Comparison of ENCODE assay signal across 30 mouse cellular contexts in the genomic region with DNA sequence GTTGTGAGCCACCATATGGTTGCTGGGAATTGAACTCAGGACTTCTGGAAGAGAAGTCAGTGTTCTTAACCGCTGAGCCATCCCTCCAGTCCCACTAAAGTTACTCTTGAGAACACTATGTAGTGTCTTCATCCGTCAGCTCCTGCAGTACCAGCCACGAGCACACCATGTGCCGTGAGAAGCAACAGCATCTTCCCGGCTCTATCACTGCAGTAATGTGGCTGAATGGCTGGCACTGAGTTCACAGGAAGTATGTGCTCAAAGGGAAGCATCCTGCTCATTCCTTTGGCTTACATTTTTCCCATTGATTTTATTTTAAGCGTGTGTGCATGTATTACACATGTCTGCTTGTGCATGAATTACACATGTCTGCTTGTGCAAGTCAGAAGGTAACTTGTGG. TPM values are rescaled to one million over a fixed set of nuclear protein-coding genes. Genes with fewer than 3 reads are reported as not detected.
A peak's percentile ranks its signal among the peaks of the same experiment; 100 is the strongest.
DNase-seq lines count a peak whose midpoint lies in the region; ATAC-seq and TF ChIP-seq lines count a peak whose summit lies in the region.
"Had no signal": no experiment of that assay in that cellular context is flagged by ENCODE, and none has a peak within 500 bp of the region (broad histone marks: within the 10 kb centered on the region; RNA-seq: fewer than 3 reads in every experiment).

No protein-coding gene starts in this region.

- intact Hi-C loops in heart, adult 2 months (cut with DNase I): no loop called here

- WGBS in heart, adult 2 months: 54% methylated on average over 6 of the region's 6 CpGs
- WGBS in liver, embryonic 15.5 days (ENCODE audit: insufficient replicate concordance): 83% methylated on average over 6 of the region's 6 CpGs
- 90% methylated on average over 6 of the region's 6 CpGs for WGBS in liver, embryonic 11.5 days

- DNase-seq in heart, adult 2 months: no peak
- DNase-seq in heart, postnatal 4 days: no peak
- DNase-seq in liver, embryonic 11.5 days (ENCODE audit: low spot score): no peak
- DNase-seq in lung, postnatal 36 days: peak; percentile 44
- no peak for DNase-seq in lung, postnatal 4 days
- DNase-seq: adrenal gland, postnatal 10 days; adrenal gland, postnatal 36 days; B cell, adult 2 months; cerebellum, adult 11 months; cerebellum, adult 2 months; cerebellum, adult 9-11 months; cerebellum, postnatal 25 days; forebrain, postnatal 0 days; gastrocnemius, adult 2 months; gastrocnemius, postnatal 25 days; heart, postnatal 10 days; heart, postnatal 36 days had no signal

- H3K9me3 ChIP-seq in liver, embryonic 15.5 days (replicated peaks): no peaks in the 10 kb centered on the region
- H3K9me3 ChIP-seq in liver, embryonic 11.5 days (ENCODE audit: control insufficient read depth, low read length): no peaks in the 10 kb centered on the region
- H3K9me3 ChIP-seq: embryonic facial prominence, embryonic 12.5 days; embryonic facial prominence, embryonic 15.5 days; G1E; heart, embryonic 12.5 days; heart, embryonic 15.5 days had no signal

- peaks cover 18% of the 10 kb centered on the region for H3K4me1 ChIP-seq in heart, adult 2 months (ENCODE audit: control insufficient read depth, insufficient read depth, low read length)
- H3K4me1 ChIP-seq in liver, embryonic 15.5 days (replicated peaks): peaks cover 57% of the 10 kb centered on the region
- H3K4me1 ChIP-seq in liver, embryonic 11.5 days (replicated peaks; ENCODE audit: control insufficient read depth, insufficient read depth, low read length): peaks cover 24% of the 10 kb centered on the region
- H3K4me1 ChIP-seq: embryonic facial prominence, embryonic 12.5 days; embryonic facial prominence, embryonic 15.5 days had no signal

- H3K36me3 ChIP-seq in heart, adult 2 months (ENCODE audit: control insufficient read depth, insufficient read depth, low read length): no peaks in the 10 kb centered on the region
- H3K36me3 ChIP-seq in liver, embryonic 15.5 days (replicated peaks): peaks cover 80% of the 10 kb centered on the region
- peaks cover 12% of the 10 kb centered on the region for H3K36me3 ChIP-seq in liver, embryonic 11.5 days (ENCODE audit: control insufficient read depth, insufficient read depth, low read length)

- TF ChIP-seq CTCF in heart, adult 2 months (IDR thresholded peaks at IDR 0.05): no peak

- H3K79me2 ChIP-seq in heart, adult 2 months (replicated peaks; ENCODE audit: control insufficient read depth, insufficient read depth, low read length): no peaks in the 10 kb centered on the region

- TF ChIP-seq POLR2A in heart, adult 2 months (IDR thresholded peaks at IDR 0.05; ENCODE audit: insufficient read depth, low read depth, low read length): no peak

- ATAC-seq in liver, embryonic 15.5 days (ENCODE audit: insufficient read depth): no peak
- ATAC-seq in liver, embryonic 11.5 days (replicated peaks; ENCODE audit: low FRiP score): no peak
- ATAC-seq: forebrain, embryonic 14.5 days; forebrain, postnatal 0 days; hindbrain, postnatal 0 days; inflammation-experienced regulatory T-cells, adult 6 months; Patski had no signal

- peak overlapping the region; percentile 66 for H3K27ac ChIP-seq in heart, adult 2 months
- H3K27ac ChIP-seq in liver, embryonic 15.5 days (replicated peaks): peak overlapping the region; percentile 43
- no peak overlapping the region for H3K27ac ChIP-seq in liver, embryonic 11.5 days (ENCODE audit: low read depth, low read length)
- H3K27ac ChIP-seq: embryonic facial prominence, embryonic 12.5 days; embryonic facial prominence, embryonic 15.5 days; heart, embryonic 15.5 days; hindbrain, embryonic 14.5 days; hindbrain, postnatal 0 days had no signal

- TF ChIP-seq EP300 in heart, adult 2 months (IDR thresholded peaks at IDR 0.05; ENCODE audit: insufficient read depth, low read depth, low read length): no peak

- no peak overlapping the region for H3K9ac ChIP-seq in heart, adult 2 months (ENCODE audit: low read depth, low read length)
- H3K9ac ChIP-seq in liver, embryonic 15.5 days: no peak overlapping the region
- H3K9ac ChIP-seq in liver, embryonic 11.5 days (ENCODE audit: low read depth, low read length): no peak overlapping the region
- H3K9ac ChIP-seq: embryonic facial prominence, embryonic 12.5 days; embryonic facial prominence, embryonic 15.5 days; forebrain, postnatal 0 days; heart, embryonic 12.5 days; heart, embryonic 15.5 days; hindbrain, embryonic 14.5 days had no signal

- no peaks in the 10 kb centered on the region for H3K27me3 ChIP-seq in heart, adult 2 months (ENCODE audit: control insufficient read depth, insufficient read depth, low read length)
- no peaks in the 10 kb centered on the region for H3K27me3 ChIP-seq in liver, embryonic 15.5 days
- H3K27me3 ChIP-seq in liver, embryonic 11.5 days (replicated peaks; ENCODE audit: control insufficient read depth, insufficient read depth, low read length): no peaks in the 10 kb centered on the region
- H3K27me3 ChIP-seq: CH12.LX; embryonic facial prominence, embryonic 12.5 days; embryonic facial prominence, embryonic 15.5 days; heart, embryonic 12.5 days; heart, embryonic 15.5 days; Patski had no signal

- no peak overlapping the region for H3K4me2 ChIP-seq in liver, embryonic 15.5 days
- no peak overlapping the region for H3K4me2 ChIP-seq in liver, embryonic 11.5 days
- H3K4me2 ChIP-seq: embryonic facial prominence, embryonic 12.5 days; embryonic facial prominence, embryonic 15.5 days; heart, embryonic 12.5 days; heart, embryonic 15.5 days; hindbrain, embryonic 14.5 days had no signal

- H3K4me3 ChIP-seq in heart, adult 2 months: no peak overlapping the region
- H3K4me3 ChIP-seq in liver, embryonic 15.5 days (replicated peaks): no peak overlapping the region
- H3K4me3 ChIP-seq in liver, embryonic 11.5 days (ENCODE audit: low read depth, low read length): no peak overlapping the region
- H3K4me3 ChIP-seq: embryonic facial prominence, embryonic 12.5 days; embryonic facial prominence, embryonic 15.5 days; gastrocnemius, adult 2 months; heart, embryonic 12.5 days; heart, embryonic 15.5 days had no signal

RNA-seq across cellular contexts. Expression of a gene that starts 7.9 kb away (rescaled TPM):
- 10 to 100 TPM; 13.4 to 15.7 TPM for total RNA-seq in heart, adult 2 months (2021)
- polyA plus RNA-seq in heart, adult 2 months (2012; rRNA removed): 53.2 and 59.0 TPM in 2 replicates
- 10 to 100 TPM; 13.6 to 13.9 TPM for total RNA-seq in heart, postnatal 4 days (2021)
- 55.7 and 60.1 TPM in 2 replicates for polyA plus RNA-seq in liver, embryonic 15.5 days (2015; fragmentation: Nextera tagmentation; extraction: Ambion mirVana)
- 44.3 and 47.4 TPM in 2 replicates for polyA plus RNA-seq in liver, embryonic 11.5 days (2014; fragmentation: Nextera tagmentation; extraction: Ambion mirVana)

RNA-seq across cellular contexts. Expression of a gene that starts 15.4 kb away (rescaled TPM):
- total RNA-seq in heart, adult 2 months (2021): not detected
- polyA plus RNA-seq in heart, adult 2 months (2012; rRNA removed): 0.32 and 1.2 TPM in 2 replicates
- 1 to 10 TPM in 1 of 2 experiments, under 1 TPM in 1; 0.72 to 1.2 TPM for total RNA-seq in heart, postnatal 4 days (2021)
- polyA plus RNA-seq in liver, embryonic 15.5 days (2015; fragmentation: Nextera tagmentation; extraction: Ambion mirVana): 0.54 and 0.66 TPM in 2 replicates
- 2.0 TPM in 2 replicates for polyA plus RNA-seq in liver, embryonic 11.5 days (2014; fragmentation: Nextera tagmentation; extraction: Ambion mirVana)
- total RNA-seq: CH12.LX; common myeloid progenitor, adult 5-6 weeks; forebrain, postnatal 0 days; gastrocnemius, adult 2 months; gastrocnemius, postnatal 25 days had no signal
- polyA plus RNA-seq: inflammation-experienced regulatory T-cells, adult 6 months; Patski had no signal

RNA-seq across cellular contexts. Expression of a gene that starts 17.5 kb away (rescaled TPM):
- 1 to 10 TPM in 1 of 2 experiments, under 1 TPM in 1; 0.70 to 1.2 TPM for total RNA-seq in heart, adult 2 months (2021)
- 0.20 and 0.37 TPM in 2 replicates for polyA plus RNA-seq in heart, adult 2 months (2012; rRNA removed)
- total RNA-seq in heart, postnatal 4 days (2021): 10 to 100 TPM in 1 of 2 experiments, 1 to 10 TPM in 1; 7.4 to 10.5 TPM
- polyA plus RNA-seq in liver, embryonic 15.5 days (2015; fragmentation: Nextera tagmentation; extraction: Ambion mirVana): 12.6 and 14.6 TPM in 2 replicates
- 30.4 and 32.9 TPM in 2 replicates for polyA plus RNA-seq in liver, embryonic 11.5 days (2014; fragmentation: Nextera tagmentation; extraction: Ambion mirVana)

RNA-seq across cellular contexts. Expression of a gene that starts 18.2 kb away (rescaled TPM):
- total RNA-seq in heart, adult 2 months (2021): 1 to 10 TPM; 4.8 to 8.3 TPM
- polyA plus RNA-seq in heart, adult 2 months (2012; rRNA removed): 12.6 and 15.7 TPM in 2 replicates
- 10 to 100 TPM; 24.8 to 27.7 TPM for total RNA-seq in heart, postnatal 4 days (2021)
- polyA plus RNA-seq in liver, embryonic 15.5 days (2015; fragmentation: Nextera tagmentation; extraction: Ambion mirVana): 50.5 and 50.8 TPM in 2 replicates
- polyA plus RNA-seq in liver, embryonic 11.5 days (2014; fragmentation: Nextera tagmentation; extraction: Ambion mirVana): 74.8 and 76.2 TPM in 2 replicates

RNA-seq across cellular contexts. Expression of a gene that starts 24.9 kb away (rescaled TPM):
- total RNA-seq in heart, adult 2 months (2021): 1 to 10 TPM in 1 of 2 experiments, under 1 TPM in 1; 0.20 to 1.1 TPM
- polyA plus RNA-seq in heart, adult 2 months (2012; rRNA removed): 2.0 and 8.8 TPM in 2 replicates
- total RNA-seq in heart, postnatal 4 days (2021): 1 to 10 TPM; 1.4 to 2.1 TPM
- 1.1 and 1.5 TPM in 2 replicates for polyA plus RNA-seq in liver, embryonic 15.5 days (2015; fragmentation: Nextera tagmentation; extraction: Ambion mirVana)
- polyA plus RNA-seq in liver, embryonic 11.5 days (2014; fragmentation: Nextera tagmentation; extraction: Ambion mirVana): 5.1 and 5.6 TPM in 2 replicates
- polyA plus RNA-seq: Patski had no signal
